Mouse (Mus musculus) ES-E14 (cell line): Measurements from ENCODE around the gene Slc39a7.

Experiments
- CHD2 ChIP-seq: IDR thresholded peaks from 2 replicates; pipeline ENCODE4 v1.6.1; 2014; ENCODE audit warnings: mild to moderate bottlenecking, low read depth, low read length, inconsistent platforms
- MAFK ChIP-seq: IDR thresholded peaks from 2 replicates; pipeline ENCODE4 v1.6.1; 2014; ENCODE audit warnings: mild to moderate bottlenecking, low read depth, low read length, inconsistent platforms; ENCODE audit not compliant: insufficient read depth
- ZC3H11A ChIP-seq: IDR thresholded peaks from 2 replicates; pipeline ENCODE4 v1.6.1; 2012; ENCODE audit warnings: low read depth, mild to moderate bottlenecking, inconsistent platforms, low read length, borderline replicate concordance
- ZNF384 ChIP-seq: IDR thresholded peaks from 2 replicates; pipeline ENCODE4 v1.6.1; 2012; ENCODE audit warnings: low read depth, low read length, inconsistent platforms

GRCm38 (mm10) chr17:34045941-34046340 is 14.5 kb upstream of the Slc39a7 start:
- no peak for TF ChIP-seq ZC3H11A
- no peak for TF ChIP-seq ZNF384
- TF ChIP-seq MAFK, result no peak
- TF ChIP-seq CHD2, result no peak
